Mouse (Mus musculus) layer of hippocampus, adult 8-10 months (tissue): ENCODE results near the gene Tspyl4. TPM values are rescaled to one million over a fixed set of nuclear protein-coding genes. Genes with fewer than 3 reads are reported as not detected.
A peak's percentile ranks its signal among the peaks of the same experiment; 100 is the strongest.

Experiments used
- DNase-seq, 2 experiments: peaks; one replicate each; pipeline ENCODE4 v3.0.0; 2022; ENCODE audit warnings: low spot score in 2 of 2
- total RNA-seq, 4 experiments: library from RNA; stranded (reverse); gene quantifications; 2 replicates each; pipeline ENCODE4 v1.2.4; 2022

The Tspyl4 gene
- total RNA-seq, 4 experiments from 2014 or later, result 349 to 398 (median 369) TPM

DNA sequence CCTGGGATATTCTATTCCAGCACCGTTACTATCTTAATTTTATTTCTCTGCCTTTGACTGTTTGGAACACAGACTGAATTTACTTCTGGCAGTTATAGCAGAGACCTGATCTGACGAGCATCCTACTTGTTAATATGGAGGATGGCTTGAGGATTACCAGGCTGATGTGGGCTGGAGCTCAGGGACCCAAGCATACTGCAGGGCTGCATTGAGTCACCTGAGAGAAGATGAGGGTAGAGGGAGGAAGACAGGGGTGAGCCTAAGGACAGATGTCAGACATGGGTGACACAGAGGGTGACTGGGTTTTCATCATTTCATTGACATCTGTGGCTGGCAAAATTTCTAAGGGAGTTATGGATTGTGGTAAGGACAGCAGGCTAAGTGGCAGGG lies 20.0 kb downstream of the Tspyl4 start:
- no peak for DNase-seq

DNA sequence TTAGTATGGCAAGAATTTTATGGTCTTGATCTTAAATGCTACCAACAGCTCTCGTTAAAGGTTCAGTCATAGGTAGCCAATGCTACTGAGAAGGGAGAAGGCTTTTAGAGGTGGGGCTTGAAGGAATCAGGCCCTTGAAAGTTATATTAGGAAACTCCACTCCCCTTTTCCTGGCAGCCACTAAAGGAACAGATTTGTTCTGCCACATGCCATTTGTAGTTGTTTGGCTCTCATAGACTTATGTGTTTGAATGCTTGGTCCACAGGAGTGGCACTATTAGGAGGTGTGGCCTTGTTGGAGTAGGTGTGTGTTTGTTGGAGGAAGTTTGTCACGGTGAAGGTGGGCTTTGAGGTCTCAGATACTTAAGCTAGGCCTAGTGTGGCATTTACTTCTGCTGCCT lies 23.6 kb downstream of the Tspyl4 start:
- peak in 1 of 2 experiments; percentile 10 for DNase-seq

DNA sequence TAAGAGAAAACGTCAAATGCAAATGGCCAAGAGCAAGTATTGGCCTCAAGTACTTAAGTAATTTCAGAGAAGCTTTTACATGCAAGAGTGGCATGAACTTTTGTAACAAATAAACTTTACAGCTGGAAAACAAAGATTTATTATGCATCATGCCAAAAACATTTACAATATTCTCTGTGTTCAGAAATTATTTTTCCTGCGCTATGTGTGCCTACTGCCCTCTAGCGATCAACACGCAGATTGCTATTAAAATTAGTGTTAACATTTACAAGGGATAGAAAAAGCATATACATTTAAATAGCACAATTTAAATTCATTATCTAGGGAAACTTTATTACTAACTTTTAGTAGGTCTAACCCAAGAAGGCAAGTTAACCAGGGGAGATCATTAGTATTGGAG lies 29.5 kb downstream of the Tspyl4 start:
- DNase-seq, result no peak

DNA sequence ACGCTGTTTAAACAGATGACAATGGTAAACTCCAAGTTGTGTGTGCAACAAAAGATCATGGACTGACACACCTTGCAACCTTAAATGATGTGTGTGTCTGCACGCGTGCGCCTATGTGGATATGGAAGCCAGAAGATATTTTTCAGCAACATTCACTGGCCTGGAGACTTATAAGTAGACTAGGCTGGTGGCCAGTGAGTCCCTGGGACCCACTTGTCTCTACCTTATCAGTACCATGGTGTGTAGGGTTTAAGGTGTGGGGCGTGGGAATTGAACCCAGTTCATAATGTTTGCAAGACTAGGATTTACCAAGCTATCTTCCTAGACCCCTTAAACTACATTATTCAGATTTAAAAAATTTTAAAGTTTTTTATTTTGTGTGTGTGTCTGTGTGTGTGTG lies 29.9 kb downstream of the Tspyl4 start:
- no peak for DNase-seq

DNA sequence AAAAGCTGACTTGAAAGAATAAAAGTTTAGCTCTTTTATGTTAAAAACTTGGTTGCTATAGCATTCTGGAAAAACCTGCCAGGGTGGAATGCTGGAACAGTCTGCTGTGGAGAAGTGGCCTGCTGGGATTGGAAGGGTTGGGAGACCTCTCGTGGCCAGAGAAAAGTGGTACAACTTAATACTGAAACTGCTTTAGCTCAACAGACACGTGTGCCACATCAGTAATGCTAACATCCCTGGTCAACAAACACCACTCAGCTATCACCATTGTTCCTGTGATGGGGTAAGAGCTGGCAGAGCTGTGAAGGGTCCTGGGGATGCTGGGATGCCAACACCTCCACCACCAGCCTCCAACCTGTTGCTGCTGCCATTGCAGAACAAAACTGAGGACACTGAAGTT lies 31.1 kb downstream of the Tspyl4 start:
- peak; percentile 14 to 48 for DNase-seq

DNA sequence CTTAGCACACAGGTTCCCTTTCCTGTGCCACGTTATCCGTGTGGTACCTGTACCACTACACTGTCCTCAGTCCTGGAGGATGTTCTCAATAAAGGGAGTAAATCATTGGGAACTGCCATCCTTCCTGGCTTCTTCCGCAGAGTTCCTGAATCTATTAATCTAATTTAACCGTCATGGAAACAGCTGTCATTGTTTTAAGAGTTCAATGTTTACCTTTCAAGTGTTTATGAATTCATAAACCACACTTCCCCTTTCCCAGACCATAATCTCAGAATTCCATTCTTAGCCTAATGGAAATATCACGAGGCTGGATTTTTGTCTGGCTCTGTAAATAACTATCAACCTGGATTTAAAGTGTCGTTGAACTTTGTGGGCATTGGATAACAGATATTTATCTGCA lies 43.8 kb downstream of the Tspyl4 start:
- DNase-seq, result no peak

DNA sequence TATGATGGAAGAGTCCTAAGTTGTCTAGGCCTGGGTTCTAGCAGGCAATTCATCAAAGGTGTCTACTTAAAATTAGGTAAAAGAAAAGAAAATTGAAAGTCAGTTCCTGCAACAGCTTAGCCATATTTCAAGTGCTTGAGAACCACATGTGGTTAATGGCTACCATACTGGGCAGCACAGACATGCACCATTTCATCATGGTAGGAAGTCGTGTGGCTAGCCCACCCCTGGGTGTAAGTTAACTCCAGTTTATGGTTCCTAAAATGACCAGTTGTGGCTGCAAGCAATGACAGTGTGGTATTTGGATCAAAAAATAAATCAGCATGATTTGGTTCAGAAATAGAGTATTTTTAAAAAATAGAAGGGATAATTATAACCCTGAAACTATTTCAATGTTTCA lies 44.6 kb downstream of the Tspyl4 start:
- DNase-seq, result no peak

Other genes starting within 250 kb of the Tspyl4 start
- gene Calhm5, start 200.9 kb upstream of the Tspyl4 start, total RNA-seq, result 1 to 10 TPM; 3.1 to 5.3 (median 3.9) TPM
- gene Calhm6, start 169.5 kb upstream of the Tspyl4 start, total RNA-seq, result 1 to 10 TPM in 2 of 4 experiments, under 1 TPM in 1, not detected in 1; 0.43 to 1.1 (median 1.0) TPM
- 10 to 100 TPM in 1 of 4 experiments, 1 to 10 TPM in 3; 8.0 to 10.5 (median 8.3) TPM for gene Dse, start 89.7 kb upstream of the Tspyl4 start, total RNA-seq
- gene Tspyl1, start 15.3 kb upstream of the Tspyl4 start, total RNA-seq, result 100 to 1,000 TPM; 158 to 178 (median 166) TPM
- gene Col10a1, start 92.5 kb downstream of the Tspyl4 start, total RNA-seq, result under 1 TPM in 2 of 4 experiments, not detected in 2; 0.16 to 0.20 TPM
- 1 to 10 TPM; 3.4 to 5.0 (median 4.0) TPM for gene Nt5dc1, start 121.1 kb downstream of the Tspyl4 start, total RNA-seq
- under 1 TPM; 0.12 to 0.25 (median 0.15) TPM for gene Frk, start 186.0 kb downstream of the Tspyl4 start, total RNA-seq